Mouse (Mus musculus) myocyte (in vitro differentiated cells): ENCODE data around the gene Gstp1.

Experiments used
- CEBPB ChIP-seq: IDR thresholded peaks from 2 replicates; pipeline ENCODE4 v1.6.1; 2011; ENCODE audit warnings: mild to moderate bottlenecking, moderate library complexity; ENCODE audit not compliant: poor library complexity, insufficient read depth, severe bottlenecking
- E2F4 ChIP-seq: IDR thresholded peaks from one replicate; pipeline ENCODE4 v1.6.1; 2011; ENCODE audit warnings: mild to moderate bottlenecking, control low read depth, moderate library complexity; ENCODE audit not compliant: insufficient read depth
- MAX ChIP-seq: IDR thresholded peaks from one replicate; pipeline ENCODE4 v1.6.1; 2011; ENCODE audit warnings: low read depth, mild to moderate bottlenecking, control low read depth
- MYOD1 ChIP-seq, 3 experiments: IDR thresholded peaks; one replicate each; pipeline ENCODE4 v1.6.1; 2011; ENCODE audit warnings: control low read depth in 2 of 3, low read depth in 2 of 3, mild to moderate bottlenecking in 2 of 3, moderate library complexity in 1 of 3; ENCODE audit not compliant: insufficient read length in 2 of 3, control insufficient read depth in 1 of 3
- MYOG ChIP-seq, 3 experiments: IDR thresholded peaks; one replicate each; pipeline ENCODE4 v1.6.1; 2011; ENCODE audit warnings: control low read depth in 2 of 3, low read depth in 2 of 3, mild to moderate bottlenecking in 2 of 3; ENCODE audit not compliant: insufficient read length in 2 of 3, control insufficient read depth in 1 of 3, insufficient read depth in 1 of 3
- POLR2A ChIP-seq: IDR thresholded peaks from one replicate; pipeline ENCODE4 v1.6.1; 2011; ENCODE audit warnings: low read depth, mild to moderate bottlenecking, control low read depth, moderate library complexity; ENCODE audit not compliant: insufficient read length
- POLR2AphosphoS2 ChIP-seq: IDR thresholded peaks from one replicate; pipeline ENCODE4 v1.6.1; 2011; ENCODE audit warnings: low read depth, control low read depth; ENCODE audit not compliant: insufficient read length
- REST ChIP-seq: IDR thresholded peaks from one replicate; pipeline ENCODE4 v1.6.1; 2011; ENCODE audit warnings: mild to moderate bottlenecking, control low read depth, moderate library complexity; ENCODE audit not compliant: insufficient read depth, insufficient read length
- SRF ChIP-seq: IDR thresholded peaks from one replicate; pipeline ENCODE4 v1.6.1; 2011; ENCODE audit warnings: low read depth; ENCODE audit not compliant: control insufficient read depth, insufficient read length
- TCF12 ChIP-seq: IDR thresholded peaks from one replicate; pipeline ENCODE4 v1.6.1; 2011; ENCODE audit warnings: mild to moderate bottlenecking, control low read depth; ENCODE audit not compliant: poor library complexity, insufficient read depth, severe bottlenecking
- TCF3 ChIP-seq: IDR thresholded peaks from one replicate; pipeline ENCODE4 v1.6.1; 2011; ENCODE audit warnings: low read depth, control low read depth; ENCODE audit not compliant: insufficient read length
- USF1 ChIP-seq: IDR thresholded peaks from one replicate; pipeline ENCODE4 v1.6.1; 2011; ENCODE audit warnings: low read depth, mild to moderate bottlenecking, control low read depth, moderate library complexity

DNA sequence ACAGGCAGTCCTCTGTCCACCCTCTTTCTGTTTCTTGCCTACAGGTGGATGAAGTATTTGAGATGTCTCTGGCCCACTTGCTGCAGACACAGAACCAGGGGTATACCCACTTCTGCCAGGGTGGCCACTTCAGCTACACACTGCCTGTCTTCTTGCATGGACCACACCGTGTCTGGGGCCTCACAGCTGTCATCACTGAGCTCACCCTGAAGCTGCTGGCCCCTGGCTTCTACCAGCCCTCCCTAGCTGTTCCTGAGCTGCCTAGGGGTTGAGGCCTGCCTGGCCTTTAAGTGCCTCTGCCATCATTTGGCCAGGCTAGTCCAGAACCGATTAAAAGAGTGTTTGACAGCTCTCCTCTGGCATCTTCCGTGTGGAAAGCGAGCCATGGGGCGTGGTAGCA is 36.0 kb downstream of the Gstp1 start:
- TF ChIP-seq POLR2A (no peak), TCF12 (no peak), MYOD1 (IDR thresholded peaks at IDR 0.05; ENCODE audit: control insufficient read depth in 1 of 3, insufficient read length in 2 of 3, low read depth in 2 of 3) (peak in 2 of 3 experiments; percentile 10 to 32), MAX (no peak), MYOG (IDR thresholded peaks at IDR 0.05; ENCODE audit: control insufficient read depth in 1 of 3, insufficient read depth in 1 of 3, insufficient read length in 2 of 3, low read depth in 2 of 3) (peak in 1 of 3 experiments; percentile 47), POLR2AphosphoS2 (no peak), USF1 (no peak), E2F4 (no peak), SRF (no peak), REST (no peak), CEBPB (no peak), TCF3 (no peak)
